Mouse (Mus musculus) right cerebral cortex, postnatal 10 days (tissue): ENCODE data around the gene Ift80.
A peak's percentile ranks its signal among the peaks of the same experiment; 100 is the strongest.
"Not testable (repeated sequence)": the region's sequence is repeated elsewhere in the genome, so short reads cannot be mapped to it uniquely, and the experiment has no call there.

Experiments
- DNase-seq, 2 experiments: peaks; one replicate each; pipeline ENCODE4 v3.0.0; 2021; ENCODE audit warnings: low spot score in 2 of 2

The Ift80 gene

DNA sequence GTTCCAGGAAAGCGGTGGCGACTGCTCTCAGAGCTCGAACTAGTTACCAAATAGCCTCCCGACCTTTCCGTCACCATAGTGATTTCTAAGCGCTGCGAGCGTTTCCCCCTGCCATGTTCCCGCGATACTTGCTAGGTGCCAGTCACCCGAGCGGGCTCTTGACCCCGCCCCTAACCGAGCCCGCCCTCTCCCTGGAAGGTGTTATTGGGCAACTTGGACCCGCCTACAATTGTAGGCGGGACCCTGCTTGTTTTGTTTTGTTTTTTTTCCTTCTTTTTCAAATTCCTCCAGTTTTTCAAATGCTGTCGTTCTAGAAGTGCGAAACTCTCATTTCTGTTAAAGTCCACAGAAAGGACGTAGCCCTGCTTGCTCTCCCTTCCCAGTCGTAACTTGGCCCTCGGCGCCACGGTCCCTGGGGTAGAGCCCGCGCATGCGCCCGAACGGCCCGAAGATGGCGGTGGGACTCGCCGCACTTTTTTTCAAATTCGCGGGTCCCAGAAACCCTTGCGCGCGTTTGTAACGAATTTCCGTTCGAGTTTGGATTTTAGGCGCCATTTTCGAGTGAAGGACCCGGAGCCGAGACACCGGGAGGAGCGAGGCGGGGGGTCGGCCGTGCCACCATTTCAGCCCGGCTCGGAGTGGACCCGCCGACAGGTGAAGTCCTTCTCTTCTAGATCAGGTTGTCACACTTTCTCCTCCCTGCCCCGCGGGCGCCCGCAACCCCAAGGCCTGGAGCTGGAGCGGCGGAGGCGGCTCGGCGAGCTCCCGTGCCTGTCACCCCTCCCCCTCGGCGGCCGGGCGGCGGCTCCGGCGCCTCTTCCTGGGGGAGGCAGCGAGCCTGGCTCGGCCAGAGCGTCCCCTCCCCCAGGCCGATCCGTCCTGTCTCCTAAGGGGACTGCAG, at the start of gene Ift80, which contains the start of gene Smc4:
Gene Ift80 (minus strand): TSS at position 134 of the 901 bp plus-strand sequence.
Gene Smc4 (plus strand): TSS at position 302 of the 901 bp plus-strand sequence.
- DNase-seq, result peak; percentile 97

DNA sequence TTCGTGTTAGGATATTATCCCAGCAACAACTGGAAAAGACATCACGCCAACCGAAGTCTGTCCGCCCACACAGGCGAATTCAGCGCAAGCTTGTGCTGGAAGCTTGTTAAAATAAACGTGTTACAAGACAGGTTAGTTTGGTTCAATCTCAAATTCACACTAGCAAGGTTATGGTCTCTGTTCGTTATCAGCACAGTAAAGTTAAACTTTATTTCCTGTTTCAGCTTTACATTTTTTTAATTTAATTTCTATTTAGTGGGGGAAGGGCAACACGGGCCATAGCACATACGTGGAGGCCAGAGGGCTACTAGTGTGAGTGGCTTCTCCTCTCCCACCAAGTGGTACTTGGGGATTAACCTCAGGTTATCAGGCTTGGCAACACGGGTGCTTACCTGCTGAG, 47.5 kb upstream of the Ift80 start:
- no peak for DNase-seq

DNA sequence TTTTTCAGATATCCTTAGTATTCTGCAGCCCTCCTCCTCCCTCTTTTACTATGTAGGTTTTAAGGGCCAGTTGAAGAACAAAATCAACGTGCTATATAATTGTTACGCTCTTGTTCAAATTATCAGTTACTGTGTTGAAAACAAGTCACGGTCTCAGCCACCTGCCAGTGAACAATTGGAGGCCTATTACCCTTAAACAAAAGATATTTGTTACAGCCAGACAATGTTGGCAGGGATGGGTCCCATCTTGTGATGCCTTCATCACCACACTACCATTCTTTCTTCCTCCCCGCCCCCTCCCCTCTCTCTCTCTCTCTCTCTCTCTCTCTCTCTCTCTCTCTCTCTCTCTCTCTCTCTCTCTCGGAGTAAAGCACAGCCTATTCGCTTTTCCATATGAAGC, 44.6 kb upstream of the Ift80 start:
- DNase-seq, result no peak

DNA sequence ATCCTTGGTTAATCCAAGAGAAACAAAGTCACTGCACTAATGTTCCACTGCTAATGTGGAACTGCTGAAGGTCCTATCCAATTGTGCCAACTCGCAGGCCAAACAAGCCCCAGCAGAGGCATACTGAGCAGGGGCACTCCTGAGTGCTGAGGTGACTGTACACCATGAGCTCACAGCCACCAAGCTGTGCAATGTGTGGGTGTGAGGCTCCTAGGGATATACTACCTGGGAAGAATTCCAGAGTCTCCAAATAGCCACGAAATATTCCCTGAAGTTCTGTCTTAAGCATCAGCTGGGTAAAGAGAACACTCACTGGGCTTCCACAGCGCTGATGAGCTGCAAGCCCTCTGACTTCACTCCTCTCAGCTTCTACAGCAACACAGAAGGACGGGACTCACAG, 43.3 kb upstream of the Ift80 start:
- DNase-seq, result no peak

DNA sequence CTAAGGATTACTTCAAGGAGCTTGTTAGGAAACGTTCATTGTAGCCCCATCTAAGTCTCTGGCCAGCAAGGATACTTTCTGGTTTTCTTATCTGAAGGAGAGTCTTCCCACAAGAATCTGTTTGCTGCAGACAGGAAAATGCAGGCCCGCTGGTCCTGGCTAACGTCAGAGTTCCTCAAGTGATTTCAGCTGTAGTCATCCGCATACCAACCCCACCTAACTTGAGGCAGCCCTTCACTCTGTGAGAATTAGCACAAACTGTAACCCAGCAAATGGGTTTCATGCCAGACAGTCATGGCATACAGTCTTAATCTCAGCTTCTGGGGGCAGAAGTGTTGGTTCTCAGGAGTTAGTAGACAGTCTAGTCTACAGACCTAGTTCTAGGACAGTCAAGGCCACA, 42.1 kb upstream of the Ift80 start:
- no peak for DNase-seq

DNA sequence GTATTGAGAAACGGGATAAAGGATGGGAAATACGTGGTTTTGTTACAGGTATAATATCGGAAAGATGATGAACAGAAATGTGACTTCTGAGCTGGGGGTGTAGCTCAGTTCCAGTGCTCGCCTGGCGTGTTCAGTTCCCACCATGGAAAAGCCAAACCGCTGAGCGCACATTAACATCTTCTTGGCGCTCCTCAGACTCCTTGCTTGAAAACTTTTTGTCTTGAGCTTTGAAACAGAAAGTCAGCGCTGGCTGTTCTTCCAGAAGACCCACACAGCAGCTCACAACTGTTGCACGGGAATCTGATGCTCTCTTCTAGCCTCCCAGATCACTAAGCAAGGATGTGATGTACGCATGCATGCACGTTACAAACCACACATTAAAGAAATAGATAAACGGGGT, 41.4 kb upstream of the Ift80 start:
- no peak for DNase-seq

DNA sequence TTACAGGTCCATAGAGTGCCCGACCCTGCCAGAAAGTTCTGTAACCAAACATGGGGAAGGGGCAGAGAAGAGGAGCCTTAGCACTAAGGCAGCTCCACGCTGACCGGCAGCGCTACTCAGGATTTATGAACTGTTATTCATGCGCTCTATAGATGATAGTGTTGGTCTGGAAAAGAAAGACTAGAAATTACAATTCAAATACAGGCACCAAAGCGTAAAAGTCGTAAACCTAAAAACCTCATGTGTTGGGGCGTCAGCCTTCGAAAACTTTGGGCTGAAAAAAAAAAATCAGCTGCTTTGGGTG, 41.0 kb upstream of the Ift80 start:
- DNase-seq, result no peak

DNA sequence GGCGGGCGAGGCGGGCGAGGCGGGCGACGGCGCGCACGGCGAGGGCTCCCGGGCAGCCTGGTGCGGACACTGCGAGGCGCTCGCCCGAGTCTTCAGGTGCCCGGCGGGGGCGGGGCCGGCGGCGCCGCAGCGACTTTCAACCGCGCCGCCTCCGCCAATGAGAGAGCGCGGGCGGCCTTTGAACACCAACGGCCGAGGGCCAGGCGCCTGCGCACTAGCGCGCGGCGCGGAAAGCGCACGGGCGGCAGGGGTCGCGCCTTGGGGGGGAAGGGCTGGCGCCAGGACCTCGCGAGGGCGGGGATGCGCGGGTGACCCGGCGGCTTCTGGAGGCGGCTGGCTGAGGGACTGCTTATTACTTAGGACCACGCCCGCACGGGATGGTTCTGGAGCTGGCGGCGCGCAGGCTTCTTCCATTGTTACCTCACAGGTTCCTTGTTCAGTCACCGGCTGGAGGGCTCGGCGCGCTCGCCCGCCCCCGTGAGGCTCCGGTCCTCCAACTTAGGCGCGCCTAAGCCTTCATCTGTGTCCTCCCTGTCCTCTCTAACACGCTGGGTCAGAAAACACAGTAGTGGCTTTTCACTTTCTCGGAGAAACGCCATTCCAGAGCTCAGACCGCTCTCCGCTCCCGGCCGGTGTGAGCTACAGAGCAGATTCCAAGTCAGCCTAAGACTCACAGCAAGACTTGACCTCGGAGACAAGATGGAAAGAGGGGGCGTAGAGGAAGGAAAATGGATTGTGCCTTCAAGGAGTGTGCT, 40.5 kb upstream of the Ift80 start, which contains the start of gene Trim59:
Gene Trim59 (minus strand): TSS at position 111 of the 755 bp plus-strand sequence.
- peak; percentile 93 to 94 for DNase-seq

DNA sequence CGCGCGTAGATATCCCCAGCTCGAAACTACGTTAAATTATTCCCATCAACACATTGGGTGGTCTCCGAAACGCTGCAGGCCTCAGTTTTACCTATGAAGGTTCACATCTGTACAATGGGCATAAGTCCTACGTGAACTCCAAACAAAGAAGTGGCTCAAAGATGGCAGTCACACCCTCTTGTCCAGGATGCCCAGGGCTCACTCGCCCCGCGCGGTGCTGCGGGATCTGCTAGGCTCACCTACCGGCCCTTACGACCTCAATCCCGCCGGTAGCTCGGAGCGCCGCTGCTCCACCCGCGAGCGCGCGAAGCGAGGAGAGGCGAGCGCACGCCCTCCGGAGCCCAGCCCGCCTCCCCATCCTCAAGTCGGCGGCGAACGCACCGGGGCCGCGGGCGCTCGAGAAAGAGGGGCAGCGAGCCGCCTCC, 39.8 kb upstream of the Ift80 start:
- DNase-seq, result no peak

DNA sequence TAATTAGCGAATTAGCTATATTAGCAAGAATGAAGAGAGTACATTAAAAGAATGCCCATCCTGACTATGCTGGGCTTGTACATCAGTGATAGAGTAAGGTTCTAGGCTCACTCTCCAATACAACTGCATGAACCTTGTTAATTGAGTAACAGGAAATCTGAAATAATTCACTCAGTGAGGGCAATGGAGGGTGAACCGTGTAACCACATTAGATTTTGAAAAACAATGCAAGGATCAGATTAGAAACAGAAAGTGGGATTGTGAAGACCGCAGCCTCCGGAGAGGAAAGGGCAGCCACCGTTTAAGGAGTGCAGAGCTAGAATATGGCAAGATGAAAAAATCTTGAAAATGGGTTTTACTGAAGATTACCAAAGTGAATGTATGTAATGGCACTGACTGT, 36.9 kb upstream of the Ift80 start:
- DNase-seq, result no peak

DNA sequence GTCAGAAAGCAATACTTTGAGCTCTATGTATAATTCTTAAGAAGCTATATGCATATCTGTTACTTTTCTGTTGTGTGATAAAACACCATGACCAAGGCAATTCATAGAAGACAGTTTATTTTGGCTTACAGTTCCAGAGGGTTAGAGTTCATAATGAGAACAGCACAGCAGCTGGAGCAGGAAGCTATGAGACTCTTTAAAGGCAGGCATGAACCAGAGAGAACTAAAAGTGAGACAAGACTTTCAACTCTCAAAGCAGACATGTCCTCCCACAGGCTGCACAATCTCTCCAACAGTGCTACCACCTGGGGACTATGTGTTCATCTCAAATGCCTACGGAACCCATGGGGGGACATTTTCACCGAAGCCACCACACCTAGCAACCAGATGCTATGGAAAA, 35.7 kb upstream of the Ift80 start:
- DNase-seq, result no peak

DNA sequence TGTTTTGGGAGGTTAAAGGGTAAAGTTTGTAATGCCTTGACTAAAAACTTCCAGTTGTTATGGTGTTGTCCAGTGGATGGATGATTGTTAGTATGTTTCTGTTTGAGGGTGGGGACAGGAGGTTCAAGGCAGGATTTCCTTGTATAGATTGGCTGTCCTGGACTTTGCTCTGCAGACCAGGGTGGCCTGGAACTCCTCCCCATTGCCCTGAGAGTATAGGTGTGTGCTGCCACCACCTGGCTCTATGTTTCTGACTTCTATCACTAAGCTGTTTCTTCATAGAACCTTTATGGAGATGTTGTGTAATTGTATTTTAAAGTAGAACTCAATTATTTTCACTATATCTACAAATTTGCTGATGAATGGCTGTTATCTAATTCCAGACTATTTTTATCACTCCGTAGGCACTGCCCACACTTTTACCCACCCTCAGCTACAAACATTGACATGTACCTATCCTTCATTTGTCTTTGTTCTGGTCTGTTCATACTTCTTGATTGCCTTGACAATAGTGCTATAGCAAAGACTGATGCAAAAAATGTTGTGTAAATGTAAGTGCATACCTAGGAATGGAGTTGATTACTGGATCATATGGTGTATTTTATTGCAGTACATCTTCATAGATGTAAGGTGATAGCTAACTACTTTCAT, 21.9 kb upstream of the Ift80 start:
- no peak for DNase-seq

DNA sequence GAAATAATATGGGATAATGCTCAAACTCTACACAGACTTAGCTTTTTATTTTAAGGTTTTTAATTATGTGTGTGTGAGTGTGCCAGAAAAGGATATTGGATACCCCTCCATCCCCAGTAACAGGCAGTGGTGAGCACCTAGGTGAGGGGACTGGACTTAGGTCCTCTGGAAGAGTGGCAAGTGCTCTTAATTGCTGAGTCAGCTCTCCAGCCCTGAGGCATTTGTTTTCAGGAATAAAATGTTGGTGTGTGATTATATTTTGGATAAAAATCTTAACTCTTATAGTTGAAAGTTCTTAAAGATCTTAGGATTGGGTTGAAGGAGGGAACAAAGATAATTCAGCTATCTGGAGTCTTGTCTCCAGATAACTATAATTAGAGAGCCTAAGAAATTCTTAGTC, 16.4 kb upstream of the Ift80 start:
- DNase-seq, result no peak

DNA sequence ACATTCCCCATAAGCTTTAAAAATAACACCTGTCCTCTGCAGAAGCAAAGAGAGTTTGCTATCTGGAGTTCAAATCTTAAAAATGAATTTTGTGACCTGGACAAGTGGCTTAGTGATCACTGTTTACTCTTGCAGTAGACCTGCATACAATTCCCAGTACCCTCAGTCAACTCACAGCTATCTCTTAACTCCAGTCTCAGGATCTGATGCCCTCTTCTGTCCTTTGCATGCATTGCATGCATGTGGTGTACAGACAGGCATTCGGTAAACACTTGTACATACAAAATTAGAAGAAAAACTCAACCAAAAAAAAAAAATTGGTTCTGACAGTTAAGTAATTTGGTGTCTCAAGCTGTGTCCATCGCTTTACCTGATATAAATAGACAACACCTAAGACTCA, 15.9 kb upstream of the Ift80 start:
- DNase-seq, result no peak

DNA sequence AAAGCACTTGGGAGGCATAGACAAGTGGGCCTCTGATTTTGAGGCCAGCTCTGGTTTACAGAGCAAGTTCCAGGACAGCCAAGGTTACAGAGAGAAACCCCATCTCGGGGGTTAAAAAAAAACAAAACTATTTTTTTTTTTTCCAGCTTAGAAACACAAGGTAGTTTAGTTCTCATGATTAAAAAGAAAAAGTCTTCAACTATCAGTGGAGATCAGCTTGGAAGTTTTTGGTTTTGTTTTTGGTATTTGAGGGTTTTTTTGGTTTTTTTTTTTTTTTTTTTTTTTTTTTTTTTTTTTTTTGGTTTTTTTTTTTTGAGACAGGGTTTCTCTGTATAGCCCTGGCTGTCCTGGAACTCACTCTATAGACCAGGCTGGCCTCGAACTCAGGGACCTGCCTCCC, 14.3 kb upstream of the Ift80 start:
- DNase-seq, result not testable (repeated sequence)

DNA sequence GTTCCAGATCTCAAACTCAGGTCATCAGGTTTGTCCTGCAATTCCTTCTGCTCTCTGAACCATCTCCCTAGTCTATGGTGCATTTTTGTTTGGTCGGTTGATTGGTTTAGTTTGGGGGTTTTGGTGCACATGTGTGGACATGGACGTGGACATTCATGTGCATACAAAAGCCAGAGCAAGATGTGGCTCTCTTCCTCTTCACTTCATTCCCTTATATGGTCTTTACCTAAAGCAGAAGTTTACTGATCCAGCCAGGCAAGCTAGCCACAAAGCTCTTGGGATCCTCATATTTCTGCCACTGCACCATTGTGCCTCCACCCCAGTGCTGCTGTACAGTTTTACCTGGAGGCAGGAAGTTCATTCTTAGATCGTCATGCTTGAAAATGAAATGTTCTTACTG, 12.8 kb upstream of the Ift80 start:
- no peak for DNase-seq

DNA sequence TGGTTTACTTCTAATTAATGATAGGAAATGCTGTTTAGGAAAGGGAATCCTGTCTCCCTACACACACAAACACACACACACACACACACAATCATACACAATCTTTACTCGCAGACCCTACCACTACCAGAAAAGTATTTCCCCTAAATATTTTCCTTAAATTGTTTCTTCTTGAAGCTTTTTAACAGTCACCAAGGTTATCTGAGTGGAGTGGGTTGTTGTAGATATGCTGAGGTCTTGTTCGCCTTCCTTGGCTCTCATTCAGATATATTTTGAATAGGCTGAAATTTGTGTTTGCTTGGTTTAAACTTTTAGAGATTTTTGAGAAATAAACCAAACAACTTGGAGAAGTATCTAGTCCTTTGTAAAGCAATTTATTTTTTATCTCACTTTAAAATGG, 4.5 kb upstream of the Ift80 start:
- no peak for DNase-seq

DNA sequence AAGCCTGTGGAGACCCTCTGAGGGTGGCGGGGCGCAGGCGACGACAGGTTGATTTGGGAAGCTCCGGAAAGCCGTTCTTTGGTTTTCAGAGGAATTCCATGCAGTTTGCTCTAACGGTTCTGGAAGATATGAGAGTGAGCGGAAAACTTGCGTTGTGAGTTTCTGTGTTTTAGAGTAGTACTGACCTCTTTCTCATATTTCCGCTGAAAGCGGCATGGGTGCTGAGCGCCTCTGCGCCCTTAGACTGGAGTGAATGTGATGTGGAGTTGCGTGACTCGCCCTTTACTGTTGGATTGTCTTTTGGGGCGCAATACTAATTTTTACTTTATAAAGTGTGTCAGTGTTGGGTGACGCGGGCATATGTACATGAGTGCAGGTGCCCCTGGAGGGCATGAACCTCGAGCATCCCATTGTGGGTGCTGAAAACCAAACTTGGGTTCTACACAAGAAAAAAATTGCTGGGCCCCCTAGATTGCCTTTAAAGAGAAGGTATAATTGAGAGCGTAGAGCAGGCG, 1.9 kb upstream of the Ift80 start:
- DNase-seq, result no peak

DNA sequence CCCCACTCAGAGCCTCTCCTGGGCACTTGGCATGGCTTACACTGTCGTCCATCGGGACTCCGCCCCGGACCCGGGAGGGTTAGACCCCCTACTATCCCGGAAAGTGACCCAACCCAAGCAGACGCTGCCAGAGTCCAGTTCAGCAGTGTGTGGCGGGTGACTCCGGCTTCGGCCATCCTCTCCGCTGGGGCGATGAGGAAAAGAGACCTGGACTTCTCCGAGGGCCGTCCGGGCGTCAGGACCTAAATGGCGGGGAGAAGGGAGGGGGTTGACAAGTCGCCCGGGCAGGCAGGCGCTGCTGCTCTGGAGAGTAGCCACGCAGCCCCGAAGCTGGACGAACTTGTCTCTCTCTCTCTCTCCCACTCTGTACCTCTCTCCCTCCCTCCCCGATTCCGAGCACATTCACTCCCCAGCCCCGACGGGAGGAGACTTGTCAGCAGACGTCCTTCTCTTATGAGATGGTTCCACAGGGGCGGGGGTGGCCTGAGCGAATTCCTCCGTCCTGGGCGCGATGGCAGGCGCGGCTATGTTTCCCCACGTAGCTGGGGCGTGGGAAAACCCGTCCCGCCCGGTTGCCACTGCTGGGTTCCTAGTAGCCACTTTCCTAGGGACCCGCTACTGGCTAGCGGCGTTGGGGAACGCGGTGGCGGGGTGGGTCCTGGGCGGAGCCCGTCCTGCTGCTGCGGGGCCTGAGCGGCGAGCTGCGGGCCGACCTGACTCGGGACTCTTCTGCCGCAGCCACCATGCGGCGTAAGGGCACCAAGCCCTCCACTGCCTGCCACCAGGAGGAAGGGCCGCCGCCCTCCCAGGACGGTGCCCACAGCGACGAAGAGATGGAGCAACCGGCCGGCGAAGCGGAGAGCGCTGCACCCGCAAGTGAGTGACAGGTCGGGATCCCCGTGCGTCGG, 1.2 kb upstream of the Ift80 start:
- peak; percentile 57 to 71 for DNase-seq

DNA sequence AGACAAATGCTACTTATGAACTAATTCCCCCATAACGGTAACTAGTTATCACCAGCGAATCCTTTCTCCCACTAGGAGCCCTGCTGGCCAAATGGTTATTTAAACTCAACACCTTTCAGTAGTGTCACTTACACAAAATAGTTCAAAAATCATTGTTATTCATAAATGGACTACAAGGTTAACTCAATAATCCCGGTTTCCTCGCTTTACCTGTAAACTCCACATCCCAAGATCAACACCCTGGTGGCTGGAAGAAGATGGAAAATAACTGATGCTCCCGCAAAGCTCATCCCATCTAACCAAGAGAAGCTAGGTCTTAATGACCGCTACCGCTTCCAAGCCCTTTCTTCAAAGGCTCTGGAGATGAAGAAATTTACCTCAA, 324 bp downstream of the Ift80 start:
- no peak for DNase-seq

DNA sequence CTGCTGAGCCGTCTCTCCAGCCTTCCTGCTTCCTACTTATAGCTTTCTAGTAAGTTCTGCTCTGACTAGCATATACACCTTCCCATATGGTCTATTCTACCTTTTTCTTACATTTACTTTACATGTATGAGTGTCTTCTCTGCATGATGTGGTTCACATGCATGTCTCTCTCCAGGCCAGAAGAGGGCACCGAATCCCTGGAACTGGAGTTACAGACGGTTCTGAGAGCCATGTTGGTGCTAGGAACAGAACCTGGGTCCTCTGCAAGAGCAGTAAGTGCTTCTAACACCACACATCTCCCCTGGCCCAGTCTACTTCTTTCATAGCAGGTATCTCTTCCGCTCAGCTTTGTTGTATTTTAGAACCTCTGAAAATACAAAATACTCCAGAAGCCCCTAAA, 1.6 kb downstream of the Ift80 start:
- no peak for DNase-seq
